Mouse (Mus musculus) cerebellum, adult 2 months (tissue): Measurements from ENCODE around the gene Nlgn1. TPM values are rescaled to one million over a fixed set of nuclear protein-coding genes. Genes with fewer than 3 reads are reported as not detected.

Experiments
- DNase-seq, 2 experiments: peaks; one replicate each; pipeline ENCODE4 v3.0.0; 2021
- H3K27ac ChIP-seq: fragments of 200-500 bp; 2 replicates; pipeline ENCODE4 v1.5.1; 2012; ENCODE audit warnings: low read length, control low read depth, inconsistent platforms; ENCODE audit not compliant: insufficient read depth
- H3K27me3 ChIP-seq: fragments of 200-500 bp; 2 replicates; pipeline ENCODE4 v1.6.1; 2012; ENCODE audit warnings: inconsistent platforms, mild to moderate bottlenecking, low read length, moderate library complexity; ENCODE audit not compliant: control insufficient read depth, insufficient read depth
- H3K4me1 ChIP-seq: fragments of 200-500 bp; 2 replicates; pipeline ENCODE4 v1.6.1; 2011; ENCODE audit warnings: low read length; ENCODE audit not compliant: control insufficient read depth, insufficient read depth
- H3K4me3 ChIP-seq: fragments of 200-500 bp; replicated peaks from 2 replicates; pipeline ENCODE3; 2011; ENCODE audit warnings: mild to moderate bottlenecking, low read depth, low read length, control low read depth; ENCODE audit not compliant: insufficient read depth
- CTCF ChIP-seq: fragments of 200-500 bp; IDR thresholded peaks from 2 replicates; pipeline ENCODE4 v1.5.1; 2011; ENCODE audit warnings: low read depth, mild to moderate bottlenecking, control low read depth, low read length, moderate library complexity, borderline replicate concordance; ENCODE audit not compliant: insufficient read depth
- POLR2A ChIP-seq: fragments of 200-500 bp; IDR thresholded peaks from 2 replicates; pipeline ENCODE4 v1.6.1; 2011; ENCODE audit warnings: low read length, control low read depth, borderline replicate concordance; ENCODE audit not compliant: insufficient read depth
- WGBS: fragments of 180-500 bp; shearing (Covaris S2); methylation state at CpG from one replicate; pipeline ENCODE4 v1.1.7; 2018; 5-methylcytosine and 5-hydroxymethylcytosine counted together
- polyA plus RNA-seq: library from polyadenylated mRNA; depleted of rRNA; stranded (reverse); fragments of >200 nt; gene quantifications from 2 replicates; pipeline ENCODE4 v1.2.3, GENCODE M21; 2012

The Nlgn1 gene
- polyA plus RNA-seq, 1 experiment, result 15.5 TPM

DNA sequence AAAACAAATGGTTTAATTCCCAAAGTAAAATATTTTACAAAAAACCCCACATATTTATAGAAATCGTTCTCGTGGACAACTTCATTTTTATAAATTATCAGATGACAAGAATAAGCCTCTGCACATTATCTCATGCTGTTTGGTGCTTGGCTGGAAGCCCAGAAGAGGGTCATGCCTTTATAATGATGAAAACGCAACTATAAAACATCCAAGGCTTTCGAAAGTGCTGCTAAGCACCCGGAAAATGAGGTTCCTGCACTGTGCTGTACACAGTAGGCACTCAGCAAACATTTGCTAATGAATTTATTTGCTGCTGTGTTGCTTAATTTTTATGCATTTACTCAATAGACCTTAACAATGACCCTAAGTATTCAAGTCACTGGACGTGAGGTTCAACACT, 103.4 kb downstream of the Nlgn1 start:
- Histone ChIP-seq H3K27ac (no peak overlapping the region), H3K4me1 (no peaks in the 10 kb centered on the region), H3K4me3 (no peak overlapping the region), H3K27me3 (no peaks in the 10 kb centered on the region)
- WGBS, result 18% methylated on average over 6 of the region's 6 CpGs
- TF ChIP-seq POLR2A, result no peak
- TF ChIP-seq CTCF, result no peak
- DNase-seq, result no peak

DNA sequence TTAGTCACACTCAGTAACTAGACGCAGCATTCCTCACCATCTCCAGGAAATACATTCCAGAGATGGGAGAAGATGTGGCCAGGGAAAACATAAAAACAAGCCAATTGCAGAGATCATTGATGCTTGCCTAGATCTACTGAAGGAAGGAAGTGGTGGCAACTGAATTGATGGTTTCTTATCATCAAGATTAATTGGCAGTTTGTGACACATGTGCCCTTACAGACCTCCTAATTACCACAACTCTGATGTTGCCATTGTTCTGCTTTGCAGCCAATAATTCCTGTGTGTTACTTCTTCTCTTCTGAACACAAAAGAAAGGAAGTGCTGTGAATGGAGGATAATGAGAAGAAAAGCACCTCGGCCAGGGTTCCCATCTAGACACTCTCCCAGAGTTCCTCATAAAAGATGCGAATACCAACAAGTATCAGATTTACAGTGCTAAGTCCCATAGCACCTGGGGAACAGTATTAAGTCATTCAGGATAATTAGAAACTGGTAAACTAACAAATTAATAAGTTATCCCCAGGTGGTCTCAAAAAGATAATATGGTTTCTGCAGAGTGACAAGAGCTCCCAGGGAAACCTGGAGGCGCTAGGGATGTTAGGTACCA, 104.0 kb downstream of the Nlgn1 start:
- Histone ChIP-seq H3K4me1 (no peaks in the 10 kb centered on the region), H3K27me3 (no peaks in the 10 kb centered on the region), H3K4me3 (no peak overlapping the region), H3K27ac (no peak overlapping the region)
- WGBS, result 63% methylated on average over 4 of the region's 4 CpGs
- TF ChIP-seq CTCF, result no peak
- TF ChIP-seq POLR2A, result no peak
- DNase-seq, result no peak

GRCm38 (mm10) chr3:26223500-26223899, 108.8 kb downstream of the Nlgn1 start:
- no peaks in the 10 kb centered on the region for H3K27me3 ChIP-seq
- H3K4me3 ChIP-seq, result no peak overlapping the region
- 83% methylated on average over 3 of the region's 3 CpGs for WGBS
- H3K4me1 ChIP-seq, result no peaks in the 10 kb centered on the region
- no peak for TF ChIP-seq CTCF
- no peak for TF ChIP-seq POLR2A
- H3K27ac ChIP-seq, result no peak overlapping the region
- no peak for DNase-seq

- DNase-seq, result no peak
- H3K27me3 ChIP-seq, result no peaks in the 10 kb centered on the region
- H3K4me1 ChIP-seq, result no peaks in the 10 kb centered on the region
- H3K4me3 ChIP-seq, result no peak overlapping the region
- no peak overlapping the region for H3K27ac ChIP-seq
- 45% methylated on average over 5 of the region's 5 CpGs for WGBS
- no peak for TF ChIP-seq CTCF
- no peak for TF ChIP-seq POLR2A
These were observed 116.0 kb downstream of the Nlgn1 start for GRCm38 (mm10) chr3:26216231-26216630.

GRCm38 (mm10) chr3:26202702-26203101, 129.6 kb downstream of the Nlgn1 start:
- no peaks in the 10 kb centered on the region for H3K4me1 ChIP-seq
- TF ChIP-seq CTCF (no peak), POLR2A (no peak)
- no peak for DNase-seq
- H3K27me3 ChIP-seq, result no peaks in the 10 kb centered on the region
- H3K4me3 ChIP-seq, result no peak overlapping the region
- 91% methylated on average over 3 of the region's 3 CpGs for WGBS
- no peak overlapping the region for H3K27ac ChIP-seq

- whole genome bisulfite sequencing, result 59% methylated on average over 1 of the region's 1 CpGs
- DNase-seq, result no peak
- no peaks in the 10 kb centered on the region for H3K27me3 ChIP-seq
- TF ChIP-seq POLR2A (no peak), CTCF (no peak)
- H3K27ac ChIP-seq, result no peak overlapping the region
- H3K4me1 ChIP-seq, result no peaks in the 10 kb centered on the region
- no peak overlapping the region for H3K4me3 ChIP-seq
These were observed 130.8 kb downstream of the Nlgn1 start for GRCm38 (mm10) chr3:26201410-26201809.

GRCm38 (mm10) chr3:26194970-26195369, 137.3 kb downstream of the Nlgn1 start:
- WGBS, result 37% methylated on average over 2 of the region's 2 CpGs
- no peaks in the 10 kb centered on the region for H3K27me3 ChIP-seq
- DNase-seq, result no peak
- no peak overlapping the region for H3K27ac ChIP-seq
- no peak overlapping the region for H3K4me3 ChIP-seq
- no peak for TF ChIP-seq POLR2A
- TF ChIP-seq CTCF, result no peak
- no peaks in the 10 kb centered on the region for H3K4me1 ChIP-seq

DNA sequence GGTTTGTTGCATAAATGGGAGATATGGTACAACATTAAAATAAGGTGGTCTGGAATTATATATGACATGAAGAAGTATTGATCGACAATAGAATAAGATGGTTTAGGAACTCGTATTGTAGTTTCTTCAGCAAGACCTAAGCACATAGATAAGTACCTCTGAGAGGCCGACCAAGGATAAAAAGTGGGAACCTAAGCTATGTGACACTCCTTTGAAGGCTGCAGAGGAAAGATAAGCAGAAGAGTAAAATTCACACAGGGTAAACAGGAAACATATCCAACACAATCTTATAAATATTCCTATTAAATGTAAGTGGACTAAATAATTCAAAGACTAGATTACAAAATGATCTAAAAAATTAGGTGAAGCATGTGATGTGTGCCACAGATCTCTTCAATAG, 151.2 kb downstream of the Nlgn1 start:
- H3K4me3 ChIP-seq, result no peak overlapping the region
- H3K4me1 ChIP-seq, result no peaks in the 10 kb centered on the region
- DNase-seq, result no peak
- no peak for TF ChIP-seq CTCF
- no peak for TF ChIP-seq POLR2A
- H3K27ac ChIP-seq, result no peak overlapping the region
- H3K27me3 ChIP-seq, result no peaks in the 10 kb centered on the region
- 97% methylated on average over 3 of the region's 3 CpGs for WGBS

DNA sequence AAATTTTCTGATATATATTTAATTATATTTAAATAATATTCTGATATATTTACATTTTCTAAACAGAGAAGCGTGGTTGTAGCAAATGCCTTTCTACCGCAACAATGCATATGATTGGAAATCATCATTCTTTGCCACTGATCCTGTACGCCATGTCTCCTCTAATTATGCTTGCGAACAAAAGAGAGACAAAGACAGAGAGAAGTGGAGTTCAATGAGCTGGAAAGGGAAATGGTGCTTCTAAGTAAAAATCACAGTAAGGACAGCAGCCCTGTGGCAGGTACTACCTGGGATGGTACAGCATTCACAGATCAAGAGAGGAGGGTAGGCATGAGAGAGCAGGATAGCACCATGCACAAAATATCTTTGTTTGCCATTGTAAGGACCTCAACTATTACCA, 156.9 kb downstream of the Nlgn1 start:
- Histone ChIP-seq H3K27me3 (no peaks in the 10 kb centered on the region), H3K4me3 (no peak overlapping the region), H3K27ac (no peak overlapping the region), H3K4me1 (no peaks in the 10 kb centered on the region)
- TF ChIP-seq POLR2A (no peak), CTCF (no peak)
- 90% methylated on average over 4 of the region's 4 CpGs for WGBS
- no peak for DNase-seq
